Mouse (Mus musculus): ENCODE measurements around the gene Atp1a4.

DNA sequence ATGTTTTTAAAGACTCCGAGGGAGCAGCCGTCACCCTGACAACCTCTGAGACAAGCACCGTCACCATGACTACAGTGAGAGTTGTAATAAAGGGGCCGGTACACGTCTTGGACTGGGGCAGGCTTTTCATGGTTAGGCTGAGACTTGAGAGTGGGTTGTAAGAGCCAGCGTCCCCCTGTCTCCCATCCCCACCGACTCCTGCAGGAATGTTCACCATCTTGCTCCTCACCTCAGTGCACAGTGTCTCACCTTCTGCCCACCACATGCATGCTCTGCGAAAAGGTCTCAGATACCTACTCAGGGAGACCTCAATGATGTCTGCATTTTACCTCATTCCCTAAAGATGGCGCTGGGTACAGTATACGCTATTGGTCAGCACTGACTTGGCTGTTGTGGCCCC lies 13.6 kb upstream of the Atp1a4 start:
- TF ChIP-seq CTCF (IDR thresholded peaks at IDR 0.05; ENCODE audit: control insufficient read depth, insufficient read depth, insufficient read length) (no peak), MAX (IDR thresholded peaks at IDR 0.05) (no peak), USF1 (IDR thresholded peaks at IDR 0.05; ENCODE audit: low read depth) (no peak), MYOG (IDR thresholded peaks at IDR 0.05; ENCODE audit: control insufficient read depth, extremely low read depth, insufficient read length) (no peak), CEBPB (IDR thresholded peaks at IDR 0.05; ENCODE audit: low read depth) (no peak), MYOD1 (IDR thresholded peaks at IDR 0.05; ENCODE audit: control insufficient read depth, insufficient read length, low read depth) (no peak), FOSL1 (IDR thresholded peaks at IDR 0.05; ENCODE audit: insufficient read depth, low read length, poor library complexity, severe bottlenecking) (no peak)

All from C2C12 (cell line).